Mouse (Mus musculus) neural tube, embryonic 15.5 days (tissue): ENCODE data around the gene Olfr593. TPM values are rescaled to one million over a fixed set of nuclear protein-coding genes. Genes with fewer than 3 reads are reported as not detected.
"Not testable (repeated sequence)": the region's sequence is repeated elsewhere in the genome, so short reads cannot be mapped to it uniquely, and the experiment has no call there.

ENCODE experiments used
- ATAC-seq: fragments of 200-750 bp; cut with Nextera tagmentation; 2 replicates; pipeline ENCODE4 v1.8.0; 2017; ENCODE audit warnings: mild to moderate bottlenecking, moderate TSS enrichment, moderate library complexity; ENCODE audit not compliant: low FRiP score
- H3K27ac ChIP-seq: fragments of 300-500 bp; sonication (generic); replicated peaks from 2 replicates; pipeline ENCODE4 v1.5.1; 2015; ENCODE audit warnings: mild to moderate bottlenecking, inconsistent platforms
- H3K27me3 ChIP-seq: fragments of 300-500 bp; sonication (generic); replicated peaks from 2 replicates; pipeline ENCODE4 v1.6.1; 2015; ENCODE audit warnings: inconsistent platforms
- H3K36me3 ChIP-seq: fragments of 300-500 bp; sonication (generic); 2 replicates; pipeline ENCODE4 v1.6.1; 2015; ENCODE audit warnings: inconsistent platforms
- H3K4me1 ChIP-seq: fragments of 300-500 bp; sonication (generic); 2 replicates; pipeline ENCODE4 v1.6.1; 2015; ENCODE audit warnings: inconsistent platforms
- H3K4me2 ChIP-seq: fragments of 300-500 bp; sonication (generic); 2 replicates; pipeline ENCODE4 v1.6.1; 2015; ENCODE audit warnings: inconsistent platforms, mild to moderate bottlenecking, moderate library complexity
- H3K4me3 ChIP-seq: fragments of 300-500 bp; sonication (generic); replicated peaks from 2 replicates; pipeline ENCODE4 v1.5.1; 2015; ENCODE audit warnings: mild to moderate bottlenecking, inconsistent platforms
- H3K9ac ChIP-seq: fragments of 300-500 bp; sonication (generic); replicated peaks from 2 replicates; pipeline ENCODE4 v1.6.1; 2015; ENCODE audit warnings: mild to moderate bottlenecking, inconsistent platforms
- H3K9me3 ChIP-seq: fragments of 300-500 bp; sonication (generic); replicated peaks from 2 replicates; pipeline ENCODE4 v1.6.1; 2016; ENCODE audit warnings: inconsistent platforms
- WGBS: fragments of 180-500 bp; shearing (Covaris S2); methylation state at CpG from one replicate; pipeline ENCODE4 v1.1.7; 2015; ENCODE audit warnings: mixed read lengths; 5-methylcytosine and 5-hydroxymethylcytosine counted together
- microRNA-seq: library from miRNA; unstranded; fragments of <30 nt; microRNA quantifications from one replicate; pipeline ENCODE4, GENCODE M21; 2017
- polyA plus RNA-seq: library from polyadenylated mRNA; unstranded; fragments of >200 nt; fragmentation: Nextera tagmentation; extraction: Ambion mirVana; gene quantifications from 2 replicates; pipeline ENCODE4 v1.2.1, GENCODE M21; 2015

Gene Olfr593
- polyA plus RNA-seq = not detected in 2 replicates

DNA sequence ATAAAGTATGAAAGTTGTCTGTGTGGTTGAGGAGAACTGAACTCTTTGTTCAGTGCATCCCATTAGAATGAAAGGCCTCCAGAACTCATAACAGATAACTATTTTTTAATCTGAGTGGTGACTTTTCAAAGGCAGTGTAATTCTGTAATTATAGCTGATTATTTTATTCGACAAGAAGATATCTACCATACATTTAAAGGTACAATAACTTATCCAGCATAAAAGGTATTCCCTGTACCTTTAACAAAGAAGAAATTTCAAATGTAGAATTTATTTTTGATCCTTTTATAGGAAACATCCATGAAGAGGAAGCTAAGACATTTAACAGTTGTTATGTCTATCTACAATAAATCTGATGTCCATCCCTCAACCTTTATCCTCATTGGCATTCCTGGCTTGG, at the start of gene Olfr593:
TSS of gene Olfr593 (plus strand) at position 301 of the 400 bp plus-strand sequence.
- Histone ChIP-seq H3K36me3 (no peaks in the 10 kb centered on the region), H3K4me2 (no peak within 1 kb of the TSS), H3K27ac (no peak within 1 kb of the TSS), H3K9me3 (no peaks in the 10 kb centered on the region), H3K27me3 (no peaks in the 10 kb centered on the region), H3K9ac (no peak within 1 kb of the TSS), H3K4me1 (no peaks in the 10 kb centered on the region), H3K4me3 (no peak within 1 kb of the TSS)
- no peak for ATAC-seq
- WGBS = 79% methylated on average over 1 of the region's 1 CpGs

- Histone ChIP-seq H3K4me1 (no peaks in the 10 kb centered on the region), H3K9me3 (no peaks in the 10 kb centered on the region), H3K4me2 (no peak overlapping the region), H3K4me3 (no peak overlapping the region), H3K36me3 (no peaks in the 10 kb centered on the region), H3K27me3 (no peaks in the 10 kb centered on the region), H3K9ac (no peak overlapping the region), H3K27ac (no peak overlapping the region)
- WGBS = 85% methylated on average over 5 of the region's 5 CpGs
- no peak for ATAC-seq
Observed at GRCm38 (mm10) chr7:103169697-103170096, 42.0 kb upstream of the Olfr593 start.

DNA sequence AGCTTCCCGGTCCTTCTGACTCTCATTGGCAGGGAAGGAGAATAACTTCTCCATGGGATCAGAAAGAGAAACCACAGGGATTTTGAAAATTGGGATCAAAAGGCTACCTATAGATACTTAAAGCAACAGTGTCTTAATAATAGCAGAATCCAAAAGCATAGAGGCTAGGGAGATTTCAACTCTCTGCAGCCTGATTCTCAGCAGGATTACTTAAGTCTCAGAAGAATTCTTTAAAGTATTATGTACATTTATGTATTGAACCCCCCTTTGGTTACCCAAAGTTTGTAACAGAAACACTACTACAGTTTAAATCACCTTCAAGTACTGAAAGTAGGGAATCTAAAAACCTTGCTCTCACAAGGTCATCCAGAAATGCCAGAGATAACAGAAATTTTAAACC, 33.4 kb upstream of the Olfr593 start, which contains the start of gene Olfr591:
TSS of gene Olfr591 (minus strand) at position 101 of the 400 bp plus-strand sequence.
- Histone ChIP-seq H3K9ac (no peak within 1 kb of the TSS), H3K4me1 (no peaks in the 10 kb centered on the region), H3K4me2 (no peak within 1 kb of the TSS), H3K27ac (no peak within 1 kb of the TSS), H3K27me3 (no peaks in the 10 kb centered on the region), H3K36me3 (no peaks in the 10 kb centered on the region), H3K9me3 (no peaks in the 10 kb centered on the region; the same call in 1 of the 2 replicates), H3K4me3 (no peak within 1 kb of the TSS)
- no peak for ATAC-seq
- WGBS = 80% methylated on average over 1 of the region's 1 CpGs

GRCm38 (mm10) chr7:103184503-103184902, 27.2 kb upstream of the Olfr593 start, which contains the start of gene Olfr592:
Gene Olfr592, plus strand, starts transcription at chr7:103184803.
- not testable (repeated sequence) for H3K27ac ChIP-seq, H3K36me3 ChIP-seq, H3K4me3 ChIP-seq, ATAC-seq, H3K27me3 ChIP-seq, H3K9ac ChIP-seq, H3K4me2 ChIP-seq, H3K4me1 ChIP-seq, H3K9me3 ChIP-seq
- WGBS = 89% methylated on average over 1 of the region's 1 CpGs

- 92% methylated on average over 5 of the region's 5 CpGs for WGBS
- ATAC-seq = not testable (repeated sequence)
Observed at GRCm38 (mm10) chr7:103212050-103212449, 388 bp downstream of the Olfr593 start.

GRCm38 (mm10) chr7:103216696-103217095, 5.0 kb downstream of the Olfr593 start, which contains the start of gene Olfr594:
Gene Olfr594, plus strand, starts transcription at chr7:103216996.
- Histone ChIP-seq H3K36me3 (no peaks in the 10 kb centered on the region), H3K27ac (no peak within 1 kb of the TSS), H3K27me3 (no peaks in the 10 kb centered on the region), H3K4me3 (no peak within 1 kb of the TSS), H3K9me3 (no peaks in the 10 kb centered on the region), H3K4me1 (no peaks in the 10 kb centered on the region), H3K4me2 (no peak within 1 kb of the TSS), H3K9ac (no peak within 1 kb of the TSS)
- ATAC-seq = no peak

More at GRCm38 (mm10) chr7:103212050-103212449, 388 bp downstream of the Olfr593 start:
- H3K9me3 ChIP-seq, H3K4me3 ChIP-seq, H3K27ac ChIP-seq, H3K27me3 ChIP-seq, H3K36me3 ChIP-seq, H3K4me2 ChIP-seq, H3K4me1 ChIP-seq, H3K9ac ChIP-seq: not testable (repeated sequence)

DNA sequence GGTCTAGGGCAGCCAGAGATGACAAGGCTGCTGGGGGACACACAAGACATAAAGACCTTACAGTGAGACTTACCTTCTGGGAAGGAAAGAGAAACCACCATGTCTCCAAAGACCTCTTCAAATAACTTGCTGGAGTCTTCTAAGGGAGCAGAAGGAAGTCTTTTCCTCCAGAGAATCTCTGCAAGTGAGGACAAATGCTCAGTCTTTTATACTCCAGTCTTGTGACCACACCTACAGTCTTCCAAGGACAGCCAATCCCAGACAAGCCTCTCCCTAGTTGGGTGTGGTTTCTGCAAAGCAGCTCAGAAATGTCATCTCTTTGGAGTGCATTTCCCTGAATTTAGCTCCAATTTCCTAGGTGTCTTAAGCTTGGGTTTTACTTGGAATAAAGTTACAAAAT, 40.7 kb downstream of the Olfr593 start, which contains the start of gene Usp17ld:
TSS of gene Usp17ld (minus strand) at position 101 of the 400 bp plus-strand sequence.
- ATAC-seq, H3K27me3 ChIP-seq: not testable (repeated sequence)

More for the DNA sequence above, 40.7 kb downstream of the Olfr593 start, which contains the start of gene Usp17ld:
- H3K9ac ChIP-seq, H3K4me1 ChIP-seq, H3K4me3 ChIP-seq, H3K36me3 ChIP-seq, H3K4me2 ChIP-seq, H3K27ac ChIP-seq, H3K9me3 ChIP-seq: not testable (repeated sequence)

Small RNA genes lying within 50 kb of the gene (microRNA-seq; reads per million reads assigned to microRNA genes)
- not detected for gene Gm25171

Other genes starting within 250 kb of the Olfr593 start
- gene Olfr576, start 249.2 kb upstream of the Olfr593 start, polyA plus RNA-seq = not detected in 2 replicates
- not detected in 2 replicates for gene Olfr577, start 235.9 kb upstream of the Olfr593 start, polyA plus RNA-seq
- not detected in 2 replicates for gene Olfr578, start 222.5 kb upstream of the Olfr593 start, polyA plus RNA-seq
- gene Olfr582, start 173.8 kb upstream of the Olfr593 start, polyA plus RNA-seq = not detected in 2 replicates
- not detected in 2 replicates for gene Olfr583, start 160.6 kb upstream of the Olfr593 start, polyA plus RNA-seq
- gene Olfr584, start 130.0 kb upstream of the Olfr593 start, polyA plus RNA-seq = not detected in 2 replicates
- gene Olfr585, start 114.1 kb upstream of the Olfr593 start, polyA plus RNA-seq = not detected in 2 replicates
- not detected in 2 replicates for gene Olfr586, start 86.2 kb upstream of the Olfr593 start, polyA plus RNA-seq
- gene Olfr588-ps1, start 71.0 kb upstream of the Olfr593 start, polyA plus RNA-seq = not detected in 2 replicates
- gene Olfr589, start 55.5 kb upstream of the Olfr593 start, polyA plus RNA-seq = not detected in 2 replicates
- gene Olfr591, start 33.5 kb upstream of the Olfr593 start, polyA plus RNA-seq = not detected in 2 replicates
- gene Olfr592, start 27.1 kb upstream of the Olfr593 start, polyA plus RNA-seq = not detected in 2 replicates
- gene Olfr594, start 5.1 kb downstream of the Olfr593 start, polyA plus RNA-seq = not detected in 2 replicates
- not detected in 2 replicates for gene Usp17ld, start 40.6 kb downstream of the Olfr593 start, polyA plus RNA-seq
- not detected in 2 replicates for gene Olfr596, start 93.8 kb downstream of the Olfr593 start, polyA plus RNA-seq
- gene Olfr597, start 104.5 kb downstream of the Olfr593 start, polyA plus RNA-seq = not detected in 2 replicates
- not detected in 2 replicates for gene Olfr598, start 111.7 kb downstream of the Olfr593 start, polyA plus RNA-seq
- not detected in 2 replicates for gene Olfr599, start 124.1 kb downstream of the Olfr593 start, polyA plus RNA-seq
- gene Olfr600, start 137.8 kb downstream of the Olfr593 start, polyA plus RNA-seq = not detected in 2 replicates
- not detected in 2 replicates for gene Olfr601, start 150.8 kb downstream of the Olfr593 start, polyA plus RNA-seq
- not detected in 2 replicates for gene Olfr603, start 174.3 kb downstream of the Olfr593 start, polyA plus RNA-seq
- not detected in 2 replicates for gene Usp17lc, start 203.2 kb downstream of the Olfr593 start, polyA plus RNA-seq
- gene Olfr605, start 233.6 kb downstream of the Olfr593 start, polyA plus RNA-seq = not detected in 2 replicates
- not detected in 2 replicates for gene Olfr606, start 237.2 kb downstream of the Olfr593 start, polyA plus RNA-seq